Mouse (Mus musculus): ENCODE results near the gene Zfp365.

The Zfp365 gene

GRCm38 (mm10) chr10:67901179-67901578 lies 11.3 kb downstream of the Zfp365 start:
- no peak for DNase-seq

- DNase-seq, result no peak
Observed at GRCm38 (mm10) chr10:67898949-67899675, 13.3 kb downstream of the Zfp365 start.

GRCm38 (mm10) chr10:67898355-67898935 lies 14.0 kb downstream of the Zfp365 start:
- DNase-seq, result no peak

- DNase-seq, result peak; percentile 13 to 18
Observed at GRCm38 (mm10) chr10:67897281-67897680, 15.2 kb downstream of the Zfp365 start.

- DNase-seq, result no peak
Observed at GRCm38 (mm10) chr10:67894683-67895082, 17.8 kb downstream of the Zfp365 start.

- peak; percentile 24 to 41 for DNase-seq
Observed at GRCm38 (mm10) chr10:67894059-67894458, 18.4 kb downstream of the Zfp365 start.

GRCm38 (mm10) chr10:67893226-67893625 lies 19.2 kb downstream of the Zfp365 start:
- peak in 1 of 2 experiments; percentile 44 for DNase-seq

- DNase-seq, result no peak
Observed at GRCm38 (mm10) chr10:67891126-67891525, 21.3 kb downstream of the Zfp365 start.

- DNase-seq, result no peak
Observed at GRCm38 (mm10) chr10:67887971-67888370, 24.5 kb downstream of the Zfp365 start.

GRCm38 (mm10) chr10:67880692-67881091 lies 31.8 kb downstream of the Zfp365 start:
- no peak for DNase-seq

- DNase-seq, result peak; percentile 68 to 84
Observed at GRCm38 (mm10) chr10:67871811-67872210, 40.7 kb downstream of the Zfp365 start.

GRCm38 (mm10) chr10:67868234-67868633 lies 44.2 kb downstream of the Zfp365 start:
- DNase-seq, result no peak

- no peak for DNase-seq
Observed at GRCm38 (mm10) chr10:67865841-67866240, 46.6 kb downstream of the Zfp365 start.

- no peak for DNase-seq
Observed at GRCm38 (mm10) chr10:67865063-67865462, 47.4 kb downstream of the Zfp365 start.

GRCm38 (mm10) chr10:67862331-67862730 lies 50.1 kb downstream of the Zfp365 start:
- DNase-seq, result peak in 1 of 2 experiments; percentile 25

GRCm38 (mm10) chr10:67858878-67859277 lies 53.6 kb downstream of the Zfp365 start:
- peak; percentile 71 to 83 for DNase-seq

- DNase-seq, result no peak
Observed at GRCm38 (mm10) chr10:67857561-67857906, 54.9 kb downstream of the Zfp365 start.

GRCm38 (mm10) chr10:67856791-67857560 lies 55.5 kb downstream of the Zfp365 start:
- DNase-seq, result no peak

GRCm38 (mm10) chr10:67855760-67856159 lies 56.7 kb downstream of the Zfp365 start:
- DNase-seq, result no peak

- no peak for DNase-seq
Observed at GRCm38 (mm10) chr10:67852411-67852810, 60.1 kb downstream of the Zfp365 start.

GRCm38 (mm10) chr10:67851079-67851478 lies 61.4 kb downstream of the Zfp365 start:
- DNase-seq, result no peak

GRCm38 (mm10) chr10:67846016-67846650 lies 66.3 kb downstream of the Zfp365 start:
- no peak for DNase-seq

GRCm38 (mm10) chr10:67841596-67841995 lies 70.9 kb downstream of the Zfp365 start:
- no peak for DNase-seq
